Mouse (Mus musculus): ENCODE results near the gene Ank2. TPM values are rescaled to one million over a fixed set of nuclear protein-coding genes. Genes with fewer than 3 reads are reported as not detected.

The Ank2 gene
- polyA plus RNA-seq, 1 experiment, result 5.7 TPM

- Histone ChIP-seq H3K4me3 (ENCODE audit: insufficient read depth, low read depth, low read length) (no peak overlapping the region), H3K36me3 (ENCODE audit: control insufficient read depth, insufficient read depth, low read length) (no peaks in the 10 kb centered on the region), H3K27ac (ENCODE audit: insufficient read depth, low read depth, low read length) (no peak overlapping the region), H3K4me1 (ENCODE audit: control insufficient read depth, insufficient read depth, low read length) (no peaks in the 10 kb centered on the region), H3K27me3 (replicated peaks; ENCODE audit: control insufficient read depth, insufficient read depth, low read length) (no peaks in the 10 kb centered on the region)
- TF ChIP-seq POLR2A (IDR thresholded peaks at IDR 0.05; ENCODE audit: low read depth, low read length) (no peak), CTCF (conservative IDR thresholded peaks at IDR 0.05; ENCODE audit: insufficient read depth, insufficient read length, low read depth, low read length) (no peak)
- 97% methylated on average over 2 of the region's 2 CpGs for WGBS
- no peak for DNase-seq
Measured at GRCm38 (mm10) chr3:127316717-127317116, 182.4 kb downstream of the Ank2 start.

- H3K4me3 ChIP-seq (ENCODE audit: insufficient read depth, low read depth, low read length), result no peak overlapping the region
- no peaks in the 10 kb centered on the region for H3K36me3 ChIP-seq (ENCODE audit: control insufficient read depth, insufficient read depth, low read length)
- H3K27me3 ChIP-seq (replicated peaks; ENCODE audit: control insufficient read depth, insufficient read depth, low read length), result no peaks in the 10 kb centered on the region
- no peak for DNase-seq
- no peaks in the 10 kb centered on the region for H3K4me1 ChIP-seq (ENCODE audit: control insufficient read depth, insufficient read depth, low read length)
- H3K27ac ChIP-seq (ENCODE audit: insufficient read depth, low read depth, low read length), result no peak overlapping the region
- TF ChIP-seq POLR2A (IDR thresholded peaks at IDR 0.05; ENCODE audit: low read depth, low read length) (no peak), CTCF (conservative IDR thresholded peaks at IDR 0.05; ENCODE audit: insufficient read depth, insufficient read length, low read depth, low read length) (no peak)
- WGBS, result 83% methylated on average over 6 of the region's 6 CpGs
Measured at GRCm38 (mm10) chr3:127311521-127311920, 187.6 kb downstream of the Ank2 start.

DNA sequence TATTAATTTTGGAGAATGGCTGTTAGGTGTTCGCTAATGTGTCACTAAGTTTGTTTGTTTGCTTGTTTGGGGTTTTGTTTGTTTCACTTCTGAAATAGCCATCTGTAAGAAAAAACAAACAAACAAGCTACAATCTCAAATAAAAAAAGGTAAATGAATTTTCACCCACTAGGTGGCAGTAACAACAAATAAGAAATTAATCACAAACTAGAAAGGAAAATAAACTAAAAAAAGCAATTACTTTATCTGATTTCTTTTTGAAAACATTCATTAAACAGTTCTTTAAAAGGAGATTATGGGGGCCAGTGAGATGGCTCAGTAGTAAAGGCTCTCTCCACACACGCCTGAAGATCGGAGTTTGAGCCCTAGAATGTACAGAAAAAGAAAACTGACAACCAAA lies 189.1 kb downstream of the Ank2 start:
- no peak for DNase-seq
- no peak for TF ChIP-seq POLR2A (IDR thresholded peaks at IDR 0.05; ENCODE audit: low read depth, low read length)
- no peak for TF ChIP-seq CTCF (conservative IDR thresholded peaks at IDR 0.05; ENCODE audit: insufficient read depth, insufficient read length, low read depth, low read length)

GRCm38 (mm10) chr3:127303957-127304553 lies 195.1 kb downstream of the Ank2 start:
- no peak overlapping the region for H3K27ac ChIP-seq (ENCODE audit: insufficient read depth, low read depth, low read length)
- H3K4me1 ChIP-seq (ENCODE audit: control insufficient read depth, insufficient read depth, low read length), result no peaks in the 10 kb centered on the region
- 36% methylated on average over 6 of the region's 6 CpGs for WGBS
- H3K27me3 ChIP-seq (replicated peaks; ENCODE audit: control insufficient read depth, insufficient read depth, low read length), result no peaks in the 10 kb centered on the region
- H3K4me3 ChIP-seq (ENCODE audit: insufficient read depth, low read depth, low read length), result no peak overlapping the region
- no peak for DNase-seq
- TF ChIP-seq POLR2A (IDR thresholded peaks at IDR 0.05; ENCODE audit: low read depth, low read length), result no peak
- no peak for TF ChIP-seq CTCF (conservative IDR thresholded peaks at IDR 0.05; ENCODE audit: insufficient read depth, insufficient read length, low read depth, low read length)
- no peaks in the 10 kb centered on the region for H3K36me3 ChIP-seq (ENCODE audit: control insufficient read depth, insufficient read depth, low read length)

More for the DNA sequence above, 189.1 kb downstream of the Ank2 start:
- WGBS, result 69% methylated on average over 3 of the region's 3 CpGs
- H3K36me3 ChIP-seq (ENCODE audit: control insufficient read depth, insufficient read depth, low read length), result no peaks in the 10 kb centered on the region
- no peak overlapping the region for H3K27ac ChIP-seq (ENCODE audit: insufficient read depth, low read depth, low read length)
- no peaks in the 10 kb centered on the region for H3K27me3 ChIP-seq (replicated peaks; ENCODE audit: control insufficient read depth, insufficient read depth, low read length)
- no peaks in the 10 kb centered on the region for H3K4me1 ChIP-seq (ENCODE audit: control insufficient read depth, insufficient read depth, low read length)
- H3K4me3 ChIP-seq (ENCODE audit: insufficient read depth, low read depth, low read length), result no peak overlapping the region

DNA sequence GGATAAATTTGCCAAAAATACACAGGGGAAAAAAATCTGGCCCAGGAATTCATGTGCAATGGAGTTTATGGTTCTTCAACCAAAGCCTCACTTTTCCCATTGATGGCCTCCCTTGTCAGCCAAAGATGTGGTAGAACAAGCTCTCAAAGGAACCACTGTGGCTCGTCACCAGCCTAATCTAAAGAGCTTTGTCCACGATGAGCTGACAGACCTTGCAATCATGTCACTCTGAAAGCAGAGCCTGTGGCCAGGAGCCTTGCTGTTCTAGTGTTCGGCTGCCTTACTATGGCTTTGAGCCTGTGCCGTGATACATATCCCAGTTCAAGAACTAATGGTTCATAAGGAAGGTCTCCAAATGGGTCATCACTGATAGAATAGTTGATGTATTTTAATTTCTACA lies 196.1 kb downstream of the Ank2 start:
- Histone ChIP-seq H3K27ac (ENCODE audit: insufficient read depth, low read depth, low read length) (no peak overlapping the region), H3K4me1 (ENCODE audit: control insufficient read depth, insufficient read depth, low read length) (no peaks in the 10 kb centered on the region), H3K4me3 (ENCODE audit: insufficient read depth, low read depth, low read length) (no peak overlapping the region), H3K36me3 (ENCODE audit: control insufficient read depth, insufficient read depth, low read length) (no peaks in the 10 kb centered on the region), H3K27me3 (replicated peaks; ENCODE audit: control insufficient read depth, insufficient read depth, low read length) (no peaks in the 10 kb centered on the region)
- TF ChIP-seq CTCF (conservative IDR thresholded peaks at IDR 0.05; ENCODE audit: insufficient read depth, insufficient read length, low read depth, low read length), result no peak
- TF ChIP-seq POLR2A (IDR thresholded peaks at IDR 0.05; ENCODE audit: low read depth, low read length), result no peak
- no peak for DNase-seq
- WGBS, result 98% methylated on average over 4 of the region's 4 CpGs

DNA sequence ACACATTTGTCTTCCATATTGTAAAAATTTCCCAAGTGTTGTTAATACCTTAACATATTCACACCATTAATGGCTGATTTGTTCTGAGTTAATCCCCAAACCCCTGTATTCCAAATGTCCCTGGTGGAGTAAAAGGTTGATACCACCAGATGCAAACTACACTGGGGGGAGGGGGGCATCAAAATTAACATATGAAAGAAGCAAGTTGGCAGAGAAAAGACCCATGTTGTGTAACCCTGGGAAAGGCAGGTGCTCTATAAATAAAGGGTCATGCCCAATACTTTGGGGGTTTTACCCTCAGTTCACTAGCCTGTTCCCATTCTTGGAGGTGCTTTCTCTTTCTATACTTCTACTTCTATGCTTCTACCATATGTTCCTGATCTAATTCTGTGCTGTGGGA lies 198.4 kb downstream of the Ank2 start:
- no peaks in the 10 kb centered on the region for H3K36me3 ChIP-seq (ENCODE audit: control insufficient read depth, insufficient read depth, low read length)
- no peak overlapping the region for H3K27ac ChIP-seq (ENCODE audit: insufficient read depth, low read depth, low read length)
- no peak for DNase-seq
- TF ChIP-seq POLR2A (IDR thresholded peaks at IDR 0.05; ENCODE audit: low read depth, low read length) (no peak), CTCF (conservative IDR thresholded peaks at IDR 0.05; ENCODE audit: insufficient read depth, insufficient read length, low read depth, low read length) (no peak)
- H3K4me3 ChIP-seq (ENCODE audit: insufficient read depth, low read depth, low read length), result no peak overlapping the region
- no peaks in the 10 kb centered on the region for H3K27me3 ChIP-seq (replicated peaks; ENCODE audit: control insufficient read depth, insufficient read depth, low read length)
- H3K4me1 ChIP-seq (ENCODE audit: control insufficient read depth, insufficient read depth, low read length), result no peaks in the 10 kb centered on the region

DNA sequence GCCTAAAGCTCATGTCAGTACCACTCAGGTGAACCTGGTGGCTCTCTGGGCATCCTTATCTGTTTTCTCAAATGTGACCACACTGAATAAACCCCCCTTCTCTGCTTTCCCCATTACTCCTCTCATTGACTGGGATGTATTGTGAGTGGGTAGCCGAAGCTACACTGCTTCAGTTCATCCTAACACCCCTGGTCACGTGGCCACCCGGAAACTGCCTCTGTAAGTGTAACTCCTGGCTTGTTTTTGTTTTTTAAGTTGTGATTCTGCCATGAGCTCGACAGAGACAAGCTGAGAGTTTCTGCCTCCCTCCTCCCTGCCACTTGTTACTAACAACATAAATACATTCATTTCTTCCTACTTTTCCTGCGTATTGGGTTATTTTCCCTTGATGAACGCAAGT lies 203.2 kb downstream of the Ank2 start:
- 72% methylated on average over 6 of the region's 6 CpGs for WGBS
- Histone ChIP-seq H3K4me1 (ENCODE audit: control insufficient read depth, insufficient read depth, low read length) (no peaks in the 10 kb centered on the region), H3K27ac (ENCODE audit: insufficient read depth, low read depth, low read length) (no peak overlapping the region), H3K4me3 (ENCODE audit: insufficient read depth, low read depth, low read length) (no peak overlapping the region), H3K27me3 (replicated peaks; ENCODE audit: control insufficient read depth, insufficient read depth, low read length) (no peaks in the 10 kb centered on the region), H3K36me3 (ENCODE audit: control insufficient read depth, insufficient read depth, low read length) (no peaks in the 10 kb centered on the region)
- TF ChIP-seq POLR2A (IDR thresholded peaks at IDR 0.05; ENCODE audit: low read depth, low read length), result no peak
- TF ChIP-seq CTCF (conservative IDR thresholded peaks at IDR 0.05; ENCODE audit: insufficient read depth, insufficient read length, low read depth, low read length), result no peak
- DNase-seq, result no peak

Measured in kidney, adult 2 months (tissue).